Mouse (Mus musculus): ENCODE data around the gene Olfr90. TPM values are rescaled to one million over a fixed set of nuclear protein-coding genes. Genes with fewer than 3 reads are reported as not detected.

Gene Olfr90
- total RNA-seq, 2 experiments from 2014 or later = not detected

DNA sequence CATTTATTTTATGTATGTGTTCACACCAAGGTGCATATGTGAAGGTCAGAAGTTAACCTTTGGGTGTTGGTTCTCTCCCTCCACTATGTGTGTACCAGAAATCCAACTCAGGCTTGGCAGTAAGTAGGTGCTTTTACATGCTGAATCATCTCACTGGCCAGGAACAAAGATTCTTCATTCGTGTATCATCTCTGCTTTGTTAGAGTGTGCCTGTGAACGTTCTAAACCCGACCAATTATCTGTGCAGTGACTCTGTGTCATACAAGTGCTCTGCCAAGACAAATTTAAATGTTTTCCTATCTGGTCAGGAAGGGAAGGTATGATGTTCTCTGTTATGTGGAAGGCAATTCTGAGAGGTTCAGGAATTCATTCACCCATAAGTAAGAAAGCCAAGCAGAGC, 26.9 kb downstream of the Olfr90 start:
- DNase-seq = no peak

DNA sequence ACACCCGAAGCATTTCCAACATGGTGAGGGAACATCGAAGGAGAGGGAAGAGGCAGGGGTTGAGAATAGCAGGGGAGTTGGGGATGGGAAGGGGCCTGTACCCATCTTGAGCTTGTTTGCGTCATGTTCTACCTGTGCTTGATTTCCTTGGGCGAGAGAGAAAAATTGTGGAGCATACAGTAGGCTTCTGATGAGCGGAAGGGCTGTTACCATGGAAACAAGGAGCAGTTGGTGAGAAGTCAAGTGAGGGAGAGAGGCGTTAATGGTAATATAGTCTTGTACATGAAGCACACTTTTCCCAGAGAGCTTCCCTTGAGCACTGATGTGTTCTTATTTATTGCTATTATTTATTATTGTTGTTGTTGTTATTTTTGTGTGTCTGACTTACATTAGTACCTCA, 31.3 kb downstream of the Olfr90 start:
- no peak for DNase-seq

DNA sequence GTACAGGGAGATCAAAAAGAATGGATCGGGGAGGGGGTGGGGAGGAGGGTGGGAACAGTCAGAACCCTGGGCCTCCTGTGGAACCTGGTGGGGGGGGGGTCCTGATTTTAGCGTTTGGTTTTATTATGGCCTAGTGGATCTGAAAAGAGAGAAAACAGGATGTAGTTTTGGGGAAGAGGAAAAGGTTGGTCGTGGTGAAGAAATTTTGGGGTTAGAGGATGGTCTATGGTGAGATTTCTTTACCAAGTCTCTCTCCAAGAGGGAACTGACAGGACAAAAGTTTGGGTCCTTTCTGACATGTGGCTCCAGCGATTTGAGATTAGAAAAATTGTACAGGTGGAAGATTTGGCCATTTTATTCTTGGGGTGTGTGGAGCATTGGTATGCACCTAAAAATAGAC, 36.6 kb downstream of the Olfr90 start:
- no peak for DNase-seq

- no peak for DNase-seq
These were observed 37.4 kb downstream of the Olfr90 start for GRCm38 (mm10) chr17:37050876-37051275.

DNA sequence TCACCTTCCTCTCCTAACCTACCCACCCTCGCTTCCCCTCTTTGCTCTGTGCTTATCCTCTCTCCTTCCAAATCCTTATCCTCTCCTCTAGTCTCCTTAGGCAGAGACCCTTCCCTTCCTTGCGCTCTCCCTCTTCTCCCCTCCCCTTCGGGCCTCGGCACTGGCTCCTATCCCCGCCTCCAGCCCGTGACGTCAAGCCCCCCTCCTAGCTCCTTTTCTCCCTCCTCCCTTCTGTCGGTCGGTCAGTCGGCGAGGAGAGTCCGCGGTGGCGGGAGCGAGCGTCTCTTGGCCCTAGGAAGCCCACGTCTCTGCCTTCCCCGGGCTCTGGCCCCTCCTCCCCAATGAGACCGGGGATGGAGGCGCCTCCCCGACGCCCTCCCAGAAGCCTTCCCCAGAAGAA, 37.9 kb downstream of the Olfr90 start:
- peak; percentile 89 to 92 for DNase-seq

GRCm38 (mm10) chr17:37049570-37050310, 38.6 kb downstream of the Olfr90 start:
- DNase-seq = peak; percentile 75 to 89

DNA sequence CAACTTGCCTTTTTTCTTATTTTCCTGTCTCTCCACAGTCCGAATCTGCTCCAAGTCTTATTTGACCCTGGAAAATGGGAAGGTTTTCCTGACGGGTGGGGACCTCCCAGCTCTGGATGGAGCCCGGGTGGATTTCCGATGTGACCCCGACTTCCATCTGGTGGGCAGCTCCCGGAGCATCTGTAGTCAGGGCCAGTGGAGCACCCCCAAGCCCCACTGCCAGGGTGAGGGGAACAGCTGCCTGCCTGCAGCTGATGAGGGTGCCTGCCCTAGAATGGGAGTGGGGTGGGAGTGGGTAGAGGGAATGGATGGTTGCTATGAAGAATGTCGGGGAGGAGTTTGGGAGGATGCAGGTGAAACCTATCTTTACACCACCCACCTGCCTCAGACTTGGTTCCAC, 39.9 kb downstream of the Olfr90 start:
- no peak for DNase-seq

GRCm38 (mm10) chr17:37047981-37048380, 40.3 kb downstream of the Olfr90 start:
- no peak for DNase-seq

GRCm38 (mm10) chr17:37047332-37047976, 40.8 kb downstream of the Olfr90 start:
- no peak for DNase-seq

- DNase-seq = peak; percentile 74 to 86
These were observed 41.8 kb downstream of the Olfr90 start for GRCm38 (mm10) chr17:37046312-37047112.

DNA sequence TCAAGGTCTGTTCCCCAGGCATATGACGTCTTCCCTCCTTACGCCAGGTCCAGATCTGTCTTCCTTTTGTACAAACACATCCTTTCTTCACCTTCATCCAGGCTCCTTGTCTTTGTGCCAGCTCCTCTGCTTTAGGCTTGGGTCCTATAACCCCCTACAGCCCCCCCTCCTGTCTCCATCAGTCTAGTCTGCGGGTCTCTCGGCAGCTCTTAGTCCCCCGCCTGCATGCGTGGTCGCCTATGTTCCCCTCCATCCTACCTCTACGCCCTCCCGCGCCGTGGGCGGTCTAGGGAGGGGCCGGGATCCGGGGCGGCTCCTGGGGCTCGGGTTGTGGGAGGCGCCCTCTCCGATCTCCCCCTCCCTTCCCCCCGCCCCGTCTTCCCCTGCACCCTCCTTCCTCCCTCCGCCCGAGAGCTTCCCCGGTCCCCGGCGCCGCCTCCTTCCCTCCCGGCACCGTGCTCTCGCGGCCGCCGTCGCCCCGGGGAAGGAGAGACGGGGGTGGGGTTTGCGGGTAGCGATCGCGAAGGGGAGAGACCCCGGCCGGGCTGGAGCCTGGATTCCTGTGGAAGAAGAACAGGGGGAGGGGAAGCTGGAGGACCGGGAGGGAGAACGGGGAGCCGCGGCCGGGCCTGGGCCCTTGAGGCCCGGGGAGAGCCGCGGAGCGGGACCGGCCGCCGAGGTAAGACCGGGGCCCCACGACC, 42.5 kb downstream of the Olfr90 start, which contains the start of gene Gabbr1:
Gene Gabbr1 (plus strand): TSS at position 356 of the 701 bp plus-strand sequence.
- DNase-seq = peak; percentile 86 to 92

GRCm38 (mm10) chr17:37044651-37045244, 43.6 kb downstream of the Olfr90 start:
- DNase-seq = no peak

DNA sequence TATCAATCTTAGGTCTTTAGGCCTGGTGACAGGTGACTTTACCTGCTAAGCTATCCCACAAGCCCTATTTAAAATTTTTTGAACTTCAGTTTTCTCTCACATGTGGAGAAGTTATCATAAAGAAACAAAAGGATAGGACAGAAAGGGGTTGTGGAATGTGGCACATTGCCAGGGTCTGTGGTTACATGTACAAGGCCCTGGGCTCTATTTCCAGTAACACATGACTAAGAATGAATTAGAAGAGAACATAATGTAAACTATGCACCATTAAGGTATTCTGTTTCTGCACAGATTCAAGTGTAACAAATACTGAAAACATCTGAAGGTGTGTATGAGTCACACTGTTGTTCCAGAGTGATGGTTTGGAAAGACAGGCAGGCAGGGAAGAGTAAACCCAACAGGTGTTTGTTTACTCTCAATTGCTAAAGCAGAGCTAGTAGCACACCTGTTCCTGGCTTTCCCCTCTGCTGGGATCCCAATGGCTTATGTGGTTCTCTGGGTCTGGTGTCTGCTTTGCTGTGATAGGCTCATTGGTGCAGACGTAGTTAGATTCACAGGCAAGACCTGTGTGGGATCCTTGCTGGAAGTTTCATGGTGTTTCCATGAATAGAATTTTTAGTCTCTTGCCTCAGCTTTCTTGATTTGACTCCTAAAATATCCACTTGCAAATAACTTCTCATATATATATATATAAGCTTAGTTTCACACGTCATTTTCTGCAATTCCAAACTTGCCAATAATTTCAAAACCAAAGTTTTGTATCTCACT, 49.0 kb downstream of the Olfr90 start:
- no peak for DNase-seq

Other genes with a start within 250 kb of the Olfr90 start
- gene Trim15, start 221.3 kb downstream of the Olfr90 start, total RNA-seq (2021) = under 1 TPM in 1 of 2 experiments, not detected in 1; 0.16 TPM
- under 1 TPM; 0.20 to 0.43 TPM for gene Trim10, start 218.9 kb downstream of the Olfr90 start, total RNA-seq (2021)
- gene Trim40, start 198.4 kb downstream of the Olfr90 start, total RNA-seq (2021) = under 1 TPM; 0.23 to 0.40 TPM
- not detected for gene Trim31, start 190.4 kb downstream of the Olfr90 start, total RNA-seq (2021)
- gene Rnf39, start 145.6 kb downstream of the Olfr90 start, total RNA-seq (2021) = under 1 TPM in 1 of 2 experiments, not detected in 1; 0.16 TPM
- 100 to 1,000 TPM in 1 of 2 experiments, 10 to 100 TPM in 1; 91.8 to 102 TPM for gene Ppp1r11, start 136.8 kb downstream of the Olfr90 start, total RNA-seq (2021)
- gene Znrd1, start 129.9 kb downstream of the Olfr90 start, total RNA-seq (2021) = 10 to 100 TPM; 44.2 to 45.0 TPM
- 10 to 100 TPM in 1 of 2 experiments, 1 to 10 TPM in 1; 9.0 to 13.6 TPM for gene Znrd1as, start 129.9 kb downstream of the Olfr90 start, total RNA-seq (2021)
- gene 2410137M14Rik, start 107.3 kb downstream of the Olfr90 start, total RNA-seq (2021) = not detected
- gene H2-M5, start 99.0 kb downstream of the Olfr90 start, total RNA-seq (2021) = not detected
- gene Zfp57, start 87.3 kb downstream of the Olfr90 start, total RNA-seq (2021) = 1 to 10 TPM; 1.5 to 3.3 TPM
- not detected for gene Mog, start 65.1 kb downstream of the Olfr90 start, total RNA-seq (2021)
- gene Gabbr1, start 42.5 kb downstream of the Olfr90 start, total RNA-seq (2021) = 10 to 100 TPM; 23.7 to 26.4 TPM
- gene Olfr91, start 9.8 kb upstream of the Olfr90 start, total RNA-seq (2021) = not detected
- gene Olfr92, start 31.6 kb upstream of the Olfr90 start, total RNA-seq (2021) = not detected
- not detected for gene Olfr93, start 73.0 kb upstream of the Olfr90 start, total RNA-seq (2021)
- under 1 TPM in 1 of 2 experiments, not detected in 1; 0.56 TPM for gene Ubd, start 105.4 kb upstream of the Olfr90 start, total RNA-seq (2021)
- gene Olfr94, start 112.5 kb upstream of the Olfr90 start, total RNA-seq (2021) = not detected
- not detected for gene Olfr95, start 124.6 kb upstream of the Olfr90 start, total RNA-seq (2021)
- gene Olfr96, start 131.6 kb upstream of the Olfr90 start, total RNA-seq (2021) = not detected
- gene Olfr97, start 148.8 kb upstream of the Olfr90 start, total RNA-seq (2021) = not detected
- not detected for gene Olfr98, start 175.2 kb upstream of the Olfr90 start, total RNA-seq (2021)
- 1 to 10 TPM; 3.8 to 5.3 TPM for gene H2-M3, start 181.7 kb upstream of the Olfr90 start, total RNA-seq (2021)
- gene Olfr99, start 195.0 kb upstream of the Olfr90 start, total RNA-seq (2021) = not detected
- not detected for gene Olfr101, start 215.8 kb upstream of the Olfr90 start, total RNA-seq (2021)
- not detected for gene Olfr102, start 228.6 kb upstream of the Olfr90 start, total RNA-seq (2021)

All from adrenal gland, postnatal 36 days (tissue).